Mouse (Mus musculus): Measurements from ENCODE around the gene Olr1. TPM values are rescaled to one million over a fixed set of nuclear protein-coding genes. Genes with fewer than 3 reads are reported as not detected.

Olr1 gene
- polyA plus RNA-seq, 1 experiment from 2014 or later: not detected

DNA sequence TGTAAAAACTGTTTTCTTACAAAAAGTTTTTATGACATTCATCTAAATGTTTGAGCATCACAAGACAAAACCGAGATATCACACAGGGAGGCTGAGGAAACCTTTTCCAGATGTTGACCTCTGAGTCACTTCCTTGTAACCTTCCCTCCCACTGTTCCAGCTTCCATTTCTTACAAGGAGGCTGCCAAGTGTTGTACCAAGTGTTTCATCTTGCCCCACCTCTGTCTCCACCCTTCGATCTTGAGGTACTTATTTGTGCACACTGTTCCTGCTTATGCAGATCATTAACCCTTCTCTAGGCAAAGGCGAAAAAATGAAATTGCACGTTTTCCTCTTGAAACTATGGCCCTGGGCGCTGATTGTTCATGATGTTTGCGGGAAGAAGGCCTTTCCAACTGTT is 57.2 kb downstream of the Olr1 start:
- Histone ChIP-seq H3K9me3 (ENCODE audit: control insufficient read depth, low read length) (no peaks in the 10 kb centered on the region), H3K36me3 (ENCODE audit: control insufficient read depth, insufficient read depth, low read length) (no peaks in the 10 kb centered on the region), H3K9ac (replicated peaks; ENCODE audit: low read length) (no peak overlapping the region), H3K4me1 (ENCODE audit: control insufficient read depth, insufficient read depth, low read length) (no peaks in the 10 kb centered on the region), H3K4me3 (replicated peaks; ENCODE audit: low read depth, low read length) (no peak overlapping the region), H3K4me2 (ENCODE audit: low read length) (no peak overlapping the region), H3K27me3 (ENCODE audit: control insufficient read depth, insufficient read depth, low read length) (no peaks in the 10 kb centered on the region), H3K27ac (replicated peaks; ENCODE audit: low read depth, low read length) (no peak overlapping the region)
- 90% methylated on average over 6 of the region's 6 CpGs for WGBS
- ATAC-seq (ENCODE audit: low FRiP score, low TSS enrichment) (no peak), DNase-seq (no peak)

DNA sequence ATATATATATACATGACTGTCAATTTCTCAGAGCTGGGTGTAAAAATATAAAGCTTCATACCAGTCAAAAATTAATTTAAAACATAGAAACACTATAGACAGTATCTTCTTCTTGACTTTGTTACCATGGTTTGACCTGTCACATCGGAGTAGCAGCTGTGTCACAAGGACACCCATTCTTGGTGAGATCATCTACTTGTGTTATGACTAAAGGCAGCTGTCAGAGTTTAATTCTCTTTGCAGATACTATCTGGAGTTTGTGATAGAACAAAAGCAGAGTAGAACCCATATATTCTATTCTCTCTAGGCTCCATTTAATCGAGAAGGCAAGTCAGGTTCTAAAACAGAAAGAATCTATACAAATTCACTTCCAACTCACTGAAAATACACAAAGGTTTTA is 68.9 kb downstream of the Olr1 start:
- Histone ChIP-seq H3K4me2 (ENCODE audit: low read length) (no peak overlapping the region), H3K36me3 (ENCODE audit: control insufficient read depth, insufficient read depth, low read length) (no peaks in the 10 kb centered on the region), H3K4me1 (ENCODE audit: control insufficient read depth, insufficient read depth, low read length) (no peaks in the 10 kb centered on the region), H3K9me3 (ENCODE audit: control insufficient read depth, low read length) (no peaks in the 10 kb centered on the region), H3K4me3 (replicated peaks; ENCODE audit: low read depth, low read length) (no peak overlapping the region), H3K27ac (replicated peaks; ENCODE audit: low read depth, low read length) (no peak overlapping the region), H3K9ac (replicated peaks; ENCODE audit: low read length) (no peak overlapping the region), H3K27me3 (ENCODE audit: control insufficient read depth, insufficient read depth, low read length) (no peaks in the 10 kb centered on the region)
- DNase-seq (no peak), ATAC-seq (ENCODE audit: low FRiP score, low TSS enrichment) (no peak)
- 89% methylated on average over 2 of the region's 2 CpGs for WGBS

DNA sequence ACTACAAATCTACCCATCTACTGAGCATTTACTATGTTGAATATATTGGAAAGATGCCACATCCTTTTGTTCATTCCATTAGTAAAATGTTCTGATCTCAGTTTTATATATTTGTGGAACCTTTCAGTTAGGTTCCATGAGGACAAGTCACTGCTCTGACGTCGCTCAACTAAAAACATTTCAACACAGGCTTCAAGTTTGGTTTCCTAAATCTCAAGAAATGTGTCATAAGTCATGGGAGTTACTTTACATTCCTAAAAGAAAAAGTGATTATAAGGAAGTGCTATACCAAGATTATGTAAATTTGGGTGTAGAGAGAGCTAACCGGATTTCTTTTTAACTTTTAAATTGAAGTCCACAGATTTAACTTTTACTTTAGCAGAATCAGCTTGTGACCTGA is 70.9 kb downstream of the Olr1 start:
- H3K4me1 ChIP-seq (ENCODE audit: control insufficient read depth, insufficient read depth, low read length): no peaks in the 10 kb centered on the region
- no peak overlapping the region for H3K4me2 ChIP-seq (ENCODE audit: low read length)
- DNase-seq (no peak), ATAC-seq (ENCODE audit: low FRiP score, low TSS enrichment) (no peak)
- H3K9ac ChIP-seq (replicated peaks; ENCODE audit: low read length): no peak overlapping the region
- no peaks in the 10 kb centered on the region for H3K36me3 ChIP-seq (ENCODE audit: control insufficient read depth, insufficient read depth, low read length)
- no peak overlapping the region for H3K4me3 ChIP-seq (replicated peaks; ENCODE audit: low read depth, low read length)
- H3K27ac ChIP-seq (replicated peaks; ENCODE audit: low read depth, low read length): no peak overlapping the region
- WGBS: 89% methylated on average over 3 of the region's 3 CpGs
- H3K27me3 ChIP-seq (ENCODE audit: control insufficient read depth, insufficient read depth, low read length): no peaks in the 10 kb centered on the region
- H3K9me3 ChIP-seq (ENCODE audit: control insufficient read depth, low read length): no peaks in the 10 kb centered on the region

Other genes starting within 250 kb of the Olr1 start
- gene Cd69, start 231.7 kb downstream of the Olr1 start, polyA plus RNA-seq (2014; fragmentation: Nextera tagmentation; extraction: Ambion mirVana): 0.21 TPM in 1 of 2 replicates, not detected in the other
- not detected in 2 replicates for gene 4922502D21Rik, start 175.4 kb downstream of the Olr1 start, polyA plus RNA-seq (2014; fragmentation: Nextera tagmentation; extraction: Ambion mirVana)
- 0.08 and 0.33 TPM in 2 replicates for gene Clec12a, start 164.5 kb downstream of the Olr1 start, polyA plus RNA-seq (2014; fragmentation: Nextera tagmentation; extraction: Ambion mirVana)
- gene Clec12b, start 121.3 kb downstream of the Olr1 start, polyA plus RNA-seq (2014; fragmentation: Nextera tagmentation; extraction: Ambion mirVana): 0.16 and 0.32 TPM in 2 replicates
- gene Clec1b, start 109.9 kb downstream of the Olr1 start, polyA plus RNA-seq (2014; fragmentation: Nextera tagmentation; extraction: Ambion mirVana): 0.93 and 1.9 TPM in 2 replicates
- 0.32 and 0.37 TPM in 2 replicates for gene Clec9a, start 98.3 kb downstream of the Olr1 start, polyA plus RNA-seq (2014; fragmentation: Nextera tagmentation; extraction: Ambion mirVana)
- gene Clec1a, start 55.2 kb downstream of the Olr1 start, polyA plus RNA-seq (2014; fragmentation: Nextera tagmentation; extraction: Ambion mirVana): 1.9 and 2.1 TPM in 2 replicates
- gene Tmem52b, start 5.4 kb upstream of the Olr1 start, polyA plus RNA-seq (2014; fragmentation: Nextera tagmentation; extraction: Ambion mirVana): not detected in 2 replicates
- 72.0 and 102 TPM in 2 replicates for gene Gabarapl1, start 26.0 kb upstream of the Olr1 start, polyA plus RNA-seq (2014; fragmentation: Nextera tagmentation; extraction: Ambion mirVana)
- gene Klre1, start 70.7 kb upstream of the Olr1 start, polyA plus RNA-seq (2014; fragmentation: Nextera tagmentation; extraction: Ambion mirVana): 0.12 TPM in 1 of 2 replicates, not detected in the other
- gene Klrd1, start 84.6 kb upstream of the Olr1 start, polyA plus RNA-seq (2014; fragmentation: Nextera tagmentation; extraction: Ambion mirVana): not detected in 2 replicates
- gene Klrk1, start 116.7 kb upstream of the Olr1 start, polyA plus RNA-seq (2014; fragmentation: Nextera tagmentation; extraction: Ambion mirVana): 0.19 and 0.21 TPM in 2 replicates
- gene Klrc3, start 136.2 kb upstream of the Olr1 start, polyA plus RNA-seq (2014; fragmentation: Nextera tagmentation; extraction: Ambion mirVana): not detected in 2 replicates
- gene Klrc2, start 153.5 kb upstream of the Olr1 start, polyA plus RNA-seq (2014; fragmentation: Nextera tagmentation; extraction: Ambion mirVana): not detected in 2 replicates
- gene Klrc1, start 171.8 kb upstream of the Olr1 start, polyA plus RNA-seq (2014; fragmentation: Nextera tagmentation; extraction: Ambion mirVana): not detected in 2 replicates
- gene Klri1, start 210.0 kb upstream of the Olr1 start, polyA plus RNA-seq (2014; fragmentation: Nextera tagmentation; extraction: Ambion mirVana): not detected in 2 replicates
- gene Klri2, start 233.3 kb upstream of the Olr1 start, polyA plus RNA-seq (2014; fragmentation: Nextera tagmentation; extraction: Ambion mirVana): not detected in 2 replicates

All from midbrain, embryonic 14.5 days (tissue).